Mouse (Mus musculus) thymus, postnatal 36 days (tissue): ENCODE data around the gene Dph2.

Experiments used
- DNase-seq, 2 experiments: peaks; one replicate each; pipeline ENCODE4 v3.0.0; 2022; ENCODE audit warnings: mixed read lengths in 2 of 2

Gene Dph2

GRCm38 (mm10) chr4:117908834-117909453, 17.1 kb upstream of the Dph2 start:
- DNase-seq = no peak

GRCm38 (mm10) chr4:117906196-117906595, 14.4 kb upstream of the Dph2 start:
- no peak for DNase-seq

- no peak for DNase-seq
Observed at GRCm38 (mm10) chr4:117904761-117905160, 12.9 kb upstream of the Dph2 start.

GRCm38 (mm10) chr4:117904094-117904493, 12.3 kb upstream of the Dph2 start:
- DNase-seq = no peak

- DNase-seq = no peak
Observed at GRCm38 (mm10) chr4:117898111-117898510, 6.3 kb upstream of the Dph2 start.

- DNase-seq = no peak
Observed at GRCm38 (mm10) chr4:117896031-117896430, 4.2 kb upstream of the Dph2 start.

- no peak for DNase-seq
Observed at GRCm38 (mm10) chr4:117895339-117895738, 3.5 kb upstream of the Dph2 start.

GRCm38 (mm10) chr4:117894601-117895000, 2.8 kb upstream of the Dph2 start:
- DNase-seq = no peak

- peak; percentile 61 to 63 for DNase-seq
Observed at GRCm38 (mm10) chr4:117893376-117893775, 1.5 kb upstream of the Dph2 start.

GRCm38 (mm10) chr4:117890750-117891149, 1.1 kb downstream of the Dph2 start:
- DNase-seq = no peak

- DNase-seq = no peak
Observed at GRCm38 (mm10) chr4:117890031-117890430, 1.8 kb downstream of the Dph2 start.

- DNase-seq = no peak
Observed at GRCm38 (mm10) chr4:117889471-117889870, 2.4 kb downstream of the Dph2 start.

GRCm38 (mm10) chr4:117887920-117888319, 3.9 kb downstream of the Dph2 start:
- no peak for DNase-seq

GRCm38 (mm10) chr4:117887133-117887532, 4.7 kb downstream of the Dph2 start, which contains the start of gene Atp6v0b:
Atp6v0b (minus strand) TSS chr4:117887333.
- peak; percentile 90 to 93 for DNase-seq

GRCm38 (mm10) chr4:117886644-117887043, 5.2 kb downstream of the Dph2 start:
- no peak for DNase-seq

- no peak for DNase-seq
Observed at GRCm38 (mm10) chr4:117885994-117886393, 5.8 kb downstream of the Dph2 start.

- no peak for DNase-seq
Observed at GRCm38 (mm10) chr4:117885093-117885492, 6.7 kb downstream of the Dph2 start.

GRCm38 (mm10) chr4:117884146-117884545, 7.7 kb downstream of the Dph2 start:
- no peak for DNase-seq

- peak in 1 of 2 experiments; percentile 41 for DNase-seq
Observed at GRCm38 (mm10) chr4:117882701-117883691, 8.8 kb downstream of the Dph2 start, which contains the start of gene B4galt2. B4galt2 (minus strand) TSS chr4:117883487.

GRCm38 (mm10) chr4:117878703-117879102, 13.1 kb downstream of the Dph2 start:
- DNase-seq = no peak

- DNase-seq = peak; percentile 71 to 75
Observed at GRCm38 (mm10) chr4:117878301-117878700, 13.5 kb downstream of the Dph2 start.

- DNase-seq = no peak
Observed at GRCm38 (mm10) chr4:117873615-117874014, 18.2 kb downstream of the Dph2 start.

- DNase-seq = no peak
Observed at GRCm38 (mm10) chr4:117872471-117872886, 19.4 kb downstream of the Dph2 start, which contains the start of gene Ccdc24. Ccdc24 (minus strand) TSS chr4:117872557.

- no peak for DNase-seq
Observed at GRCm38 (mm10) chr4:117871787-117872186, 20.0 kb downstream of the Dph2 start.
